Mouse (Mus musculus) myocyte (in vitro differentiated cells): ENCODE data around the gene Mst1r.

Experiments
- CEBPB ChIP-seq: IDR thresholded peaks from 2 replicates; pipeline ENCODE4 v1.6.1; 2011; ENCODE audit warnings: mild to moderate bottlenecking, moderate library complexity; ENCODE audit not compliant: poor library complexity, insufficient read depth, severe bottlenecking
- E2F4 ChIP-seq: IDR thresholded peaks from one replicate; pipeline ENCODE4 v1.6.1; 2011; ENCODE audit warnings: mild to moderate bottlenecking, control low read depth, moderate library complexity; ENCODE audit not compliant: insufficient read depth
- MAX ChIP-seq: IDR thresholded peaks from one replicate; pipeline ENCODE4 v1.6.1; 2011; ENCODE audit warnings: low read depth, mild to moderate bottlenecking, control low read depth
- MYOD1 ChIP-seq, 3 experiments: IDR thresholded peaks; one replicate each; pipeline ENCODE4 v1.6.1; 2011; ENCODE audit warnings: control low read depth in 2 of 3, low read depth in 2 of 3, mild to moderate bottlenecking in 2 of 3, moderate library complexity in 1 of 3; ENCODE audit not compliant: insufficient read length in 2 of 3, control insufficient read depth in 1 of 3
- MYOG ChIP-seq, 3 experiments: IDR thresholded peaks; one replicate each; pipeline ENCODE4 v1.6.1; 2011; ENCODE audit warnings: control low read depth in 2 of 3, low read depth in 2 of 3, mild to moderate bottlenecking in 2 of 3; ENCODE audit not compliant: insufficient read length in 2 of 3, control insufficient read depth in 1 of 3, insufficient read depth in 1 of 3
- POLR2A ChIP-seq: IDR thresholded peaks from one replicate; pipeline ENCODE4 v1.6.1; 2011; ENCODE audit warnings: low read depth, mild to moderate bottlenecking, control low read depth, moderate library complexity; ENCODE audit not compliant: insufficient read length
- POLR2AphosphoS2 ChIP-seq: IDR thresholded peaks from one replicate; pipeline ENCODE4 v1.6.1; 2011; ENCODE audit warnings: low read depth, control low read depth; ENCODE audit not compliant: insufficient read length
- REST ChIP-seq: IDR thresholded peaks from one replicate; pipeline ENCODE4 v1.6.1; 2011; ENCODE audit warnings: mild to moderate bottlenecking, control low read depth, moderate library complexity; ENCODE audit not compliant: insufficient read depth, insufficient read length
- SRF ChIP-seq: IDR thresholded peaks from one replicate; pipeline ENCODE4 v1.6.1; 2011; ENCODE audit warnings: low read depth; ENCODE audit not compliant: control insufficient read depth, insufficient read length
- TCF12 ChIP-seq: IDR thresholded peaks from one replicate; pipeline ENCODE4 v1.6.1; 2011; ENCODE audit warnings: mild to moderate bottlenecking, control low read depth; ENCODE audit not compliant: poor library complexity, insufficient read depth, severe bottlenecking
- USF1 ChIP-seq: IDR thresholded peaks from one replicate; pipeline ENCODE4 v1.6.1; 2011; ENCODE audit warnings: low read depth, mild to moderate bottlenecking, control low read depth, moderate library complexity

DNA sequence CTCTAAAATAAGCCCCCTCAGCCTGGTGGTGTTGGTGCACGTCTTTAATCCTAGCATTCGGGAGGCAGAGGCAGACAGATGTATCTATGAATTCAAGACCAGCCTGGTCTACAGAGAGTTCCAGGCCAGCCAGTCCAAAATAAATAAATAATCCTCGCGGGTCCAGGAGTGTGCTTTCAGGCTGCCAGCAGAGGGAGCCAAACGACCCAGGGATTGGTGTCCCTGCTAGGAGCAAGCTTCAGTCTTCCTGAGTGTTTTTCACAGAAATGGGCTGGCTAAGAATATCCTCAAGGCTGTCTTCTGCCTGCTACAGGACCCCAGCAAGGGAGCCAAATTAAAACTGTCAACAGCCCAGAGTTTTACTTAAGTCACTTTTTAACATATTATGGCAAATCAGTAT lies 57.0 kb downstream of the Mst1r start:
- no peak for TF ChIP-seq POLR2A
- TF ChIP-seq SRF: no peak
- no peak for TF ChIP-seq MYOG (IDR thresholded peaks at IDR 0.05; ENCODE audit: control insufficient read depth in 1 of 3, insufficient read depth in 1 of 3, insufficient read length in 2 of 3, low read depth in 2 of 3)
- no peak for TF ChIP-seq CEBPB
- no peak for TF ChIP-seq TCF12
- no peak for TF ChIP-seq MYOD1 (IDR thresholded peaks at IDR 0.05; ENCODE audit: control insufficient read depth in 1 of 3, insufficient read length in 2 of 3, low read depth in 2 of 3)
- TF ChIP-seq MAX: no peak
- no peak for TF ChIP-seq POLR2AphosphoS2
- TF ChIP-seq USF1: no peak
- TF ChIP-seq E2F4: no peak
- no peak for TF ChIP-seq REST
